ENCODE assay signal across 18 mouse cellular contexts in genomic region chr1:38332919-38333318, GRCm38 (mm10).
DNase-seq lines count a peak whose midpoint lies in the region; ATAC-seq lines count a peak whose summit lies in the region.
"Had no signal": no experiment of that assay in that cellular context is flagged by ENCODE, and none has a peak within 500 bp of the region (broad histone marks: within the 10 kb centered on the region; RNA-seq: fewer than 3 reads in every experiment).

No protein-coding gene starts in this region.

- no peaks in the 10 kb centered on the region for H3K36me3 ChIP-seq in intestine, embryonic 14.5 days (ENCODE audit: control insufficient read depth, insufficient read depth, low read length)
- no peaks in the 10 kb centered on the region for H3K36me3 ChIP-seq in intestine, embryonic 15.5 days
- H3K36me3 ChIP-seq: forebrain, embryonic 15.5 days; heart, embryonic 12.5 days; hindbrain, embryonic 15.5 days had no signal

- no peak overlapping the region for H3K4me2 ChIP-seq in intestine, embryonic 14.5 days (ENCODE audit: low read length)
- no peak overlapping the region for H3K4me2 ChIP-seq in intestine, embryonic 15.5 days (replicated peaks)
- H3K4me2 ChIP-seq: embryonic facial prominence, embryonic 12.5 days; forebrain, embryonic 15.5 days; heart, embryonic 12.5 days; hindbrain, embryonic 15.5 days had no signal

- no peak overlapping the region for H3K27ac ChIP-seq in intestine, embryonic 14.5 days (ENCODE audit: low read depth)
- no peak overlapping the region for H3K27ac ChIP-seq in intestine, embryonic 15.5 days
- H3K27ac ChIP-seq: embryonic facial prominence, embryonic 12.5 days; hindbrain, embryonic 10.5 days; hindbrain, embryonic 15.5 days had no signal

- no peak overlapping the region for H3K9ac ChIP-seq in intestine, embryonic 14.5 days (ENCODE audit: low read length)
- H3K9ac ChIP-seq in intestine, embryonic 15.5 days = no peak overlapping the region
- H3K9ac ChIP-seq: embryonic facial prominence, embryonic 12.5 days; forebrain, embryonic 15.5 days; heart, embryonic 12.5 days; hindbrain, embryonic 15.5 days had no signal

- H3K27me3 ChIP-seq in intestine, embryonic 14.5 days (replicated peaks; ENCODE audit: control insufficient read depth, insufficient read depth, low read length) = no peaks in the 10 kb centered on the region
- no peaks in the 10 kb centered on the region for H3K27me3 ChIP-seq in intestine, embryonic 15.5 days (replicated peaks)
- H3K27me3 ChIP-seq: embryonic facial prominence, embryonic 12.5 days; forebrain, embryonic 15.5 days; heart, embryonic 12.5 days; hindbrain, embryonic 15.5 days had no signal

- intact Hi-C loops in left cerebral cortex, postnatal 25 days (cut with DNase I) = loop anchor here (2.0 to 5.0 kb wide), 2 partner anchors 106 to 399 kb away; no protein-coding TSS in a partner anchor

- DNase-seq in intestine, embryonic 14.5 days (ENCODE audit: low spot score) = peak; percentile 6
- peak; percentile 30 for DNase-seq in right cerebral cortex, adult 18-20 months
- no peak for DNase-seq in right cerebral cortex, postnatal 4 days
- DNase-seq in left cerebral cortex, postnatal 25 days (ENCODE audit: low spot score in 2 of 2) = peak; percentile 12 to 70
- DNase-seq in telencephalon, adult 2 months (ENCODE audit: low read depth, low spot score) = peak; percentile 68
- DNase-seq in heart, adult 8-10 months (ENCODE audit: low spot score) = no peak
- DNase-seq: adrenal gland, adult 8-10 months; cerebellum, adult 11-12 months; cerebellum, adult 9-10 months; cerebellum, postnatal 25 days; gastrocnemius, postnatal 10 days; heart, adult 18-20 months had no signal

- H3K4me3 ChIP-seq in intestine, embryonic 14.5 days (ENCODE audit: low read depth, low read length) = no peak overlapping the region
- H3K4me3 ChIP-seq in intestine, embryonic 15.5 days (replicated peaks) = no peak overlapping the region
- H3K4me3 ChIP-seq: embryonic facial prominence, embryonic 12.5 days; forebrain, embryonic 15.5 days; heart, embryonic 12.5 days; hindbrain, embryonic 10.5 days; hindbrain, embryonic 15.5 days had no signal

- no peaks in the 10 kb centered on the region for H3K4me1 ChIP-seq in intestine, embryonic 14.5 days (replicated peaks; ENCODE audit: control insufficient read depth, insufficient read depth, low read length)
- no peaks in the 10 kb centered on the region for H3K4me1 ChIP-seq in intestine, embryonic 15.5 days (replicated peaks)

- ATAC-seq in intestine, embryonic 14.5 days (replicated peaks; ENCODE audit: low FRiP score, low TSS enrichment, low read depth) = no peak
- no peak for ATAC-seq in intestine, embryonic 15.5 days
- ATAC-seq: forebrain, embryonic 15.5 days had no signal

- H3K9me3 ChIP-seq in intestine, embryonic 14.5 days (ENCODE audit: control insufficient read depth, low read length) = no peaks in the 10 kb centered on the region
- H3K9me3 ChIP-seq in intestine, embryonic 15.5 days = no peaks in the 10 kb centered on the region
- H3K9me3 ChIP-seq: embryonic facial prominence, embryonic 12.5 days; forebrain, embryonic 15.5 days; heart, embryonic 12.5 days; hindbrain, embryonic 10.5 days; hindbrain, embryonic 15.5 days had no signal

- 86% methylated on average over 5 of the region's 5 CpGs for WGBS in intestine, embryonic 14.5 days
- 84% methylated on average over 5 of the region's 5 CpGs for WGBS in intestine, embryonic 15.5 days

Comparison
In these comparisons a context has a peak if more than half of its experiments do, and no peak if none do; other contexts are left out.
1. DNase-seq: peak in intestine, embryonic 14.5 days (single experiment), right cerebral cortex, adult 18-20 months (single experiment), left cerebral cortex, postnatal 25 days (2 of 2) and telencephalon, adult 2 months (single experiment); none in right cerebral cortex, postnatal 4 days (single experiment) and heart, adult 8-10 months (single experiment).